Mouse (Mus musculus): ENCODE results near the gene Gfm1. TPM values are rescaled to one million over a fixed set of nuclear protein-coding genes. Genes with fewer than 3 reads are reported as not detected.

Gene Gfm1
- 42.1 TPM for polyA plus RNA-seq (2012; fragmentation: generic; extraction: Trizol)

DNA sequence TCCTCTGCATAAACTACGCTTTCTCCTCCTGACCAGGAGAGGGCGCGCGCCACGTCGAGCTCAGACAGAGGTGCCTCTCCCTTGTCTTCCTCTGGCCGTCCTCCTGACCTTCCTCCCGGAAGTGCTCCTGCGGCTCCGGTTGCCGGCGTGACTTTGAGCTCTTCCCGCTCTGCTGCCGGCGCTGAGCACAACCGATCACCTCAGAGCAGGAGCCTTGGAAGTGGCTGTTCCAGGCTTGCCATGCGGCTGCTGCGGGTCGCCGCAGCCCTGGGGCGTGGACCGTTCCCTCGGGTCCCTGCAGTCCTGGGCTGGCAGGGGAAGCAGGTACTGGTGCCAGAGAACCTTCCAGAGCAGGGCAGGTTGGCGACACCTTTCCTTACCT lies at the start of gene Gfm1:
TSS of gene Gfm1 (plus strand) at position 98 of the 382 bp plus-strand sequence.
- H3ac ChIP-seq (ENCODE audit: control insufficient read depth, insufficient read length) = peak within 1 kb of the TSS; percentile 19
- H3K36me3 ChIP-seq (ENCODE audit: control insufficient read depth, insufficient read depth) = peaks cover 5% of the 10 kb centered on the region
- peak within 1 kb of the TSS; percentile 95 for H3K4me2 ChIP-seq (ENCODE audit: low read depth)
- H3K4me3 ChIP-seq = peak within 1 kb of the TSS; percentile 78
- H3K27me3 ChIP-seq (ENCODE audit: control insufficient read depth, insufficient read depth, insufficient read length) = no peaks in the 10 kb centered on the region
- peaks cover 13% of the 10 kb centered on the region for H3K79me2 ChIP-seq (ENCODE audit: control insufficient read depth, insufficient read depth)
- TF ChIP-seq POLR2A (IDR thresholded peaks at IDR 0.05; ENCODE audit: insufficient read length, low read depth) = peak; percentile 70
- peak; percentile 45 for TF ChIP-seq E2F4 (IDR thresholded peaks at IDR 0.05; ENCODE audit: insufficient read depth)
- TF ChIP-seq USF1 (IDR thresholded peaks at IDR 0.05; ENCODE audit: low read depth) = peak; percentile 9
- TF ChIP-seq CEBPB (IDR thresholded peaks at IDR 0.05; ENCODE audit: insufficient read depth, poor library complexity, severe bottlenecking) = no peak
- no peak for TF ChIP-seq SRF (IDR thresholded peaks at IDR 0.05; ENCODE audit: control insufficient read depth, insufficient read length, low read depth)
- TF ChIP-seq POLR2AphosphoS2 (IDR thresholded peaks at IDR 0.05; ENCODE audit: insufficient read length, low read depth) = peak; percentile 58
- TF ChIP-seq MAX (IDR thresholded peaks at IDR 0.05; ENCODE audit: low read depth) = peak; percentile 31
- peak in 1 of 3 experiments; percentile 21 for TF ChIP-seq MYOG (IDR thresholded peaks at IDR 0.05; ENCODE audit: control insufficient read depth in 1 of 3, insufficient read depth in 1 of 3, insufficient read length in 2 of 3, low read depth in 2 of 3)

DNA sequence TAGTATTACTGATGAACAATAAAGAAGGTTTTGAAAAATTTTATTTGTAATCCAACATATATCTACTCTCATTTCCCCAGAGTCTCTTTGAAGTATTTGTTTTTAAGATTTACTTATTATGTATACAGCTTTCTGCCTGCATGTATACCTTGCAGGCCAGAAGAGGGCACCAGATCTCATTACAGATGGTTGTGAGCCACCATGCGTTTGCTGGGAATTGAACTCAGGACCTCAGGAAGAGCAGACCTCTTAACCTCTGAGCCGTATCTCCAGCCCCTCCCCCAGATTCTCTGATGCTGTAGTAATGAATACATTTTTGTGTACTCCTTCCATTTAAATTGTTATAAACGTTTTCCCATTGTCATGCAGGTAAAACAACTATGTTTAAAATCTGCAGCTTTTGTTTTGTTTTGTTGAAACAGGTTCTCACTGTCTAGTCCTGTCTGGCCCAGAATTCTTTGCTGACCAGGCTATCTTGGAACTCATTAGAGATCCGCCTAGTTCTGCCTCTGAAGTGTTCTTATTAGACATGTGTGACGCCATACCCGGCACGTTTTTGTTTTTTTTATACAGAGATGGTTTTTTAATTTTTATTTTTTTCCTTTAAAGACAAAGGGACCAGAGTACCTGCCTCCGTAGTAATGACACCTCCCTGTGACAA lies 428 bp upstream of the Gfm1 start:
- TF ChIP-seq TCF3 (IDR thresholded peaks at IDR 0.05; ENCODE audit: insufficient read length, low read depth) = no peak
- no peak for TF ChIP-seq MYOG (IDR thresholded peaks at IDR 0.05; ENCODE audit: control insufficient read depth in 1 of 3, insufficient read depth in 1 of 3, insufficient read length in 2 of 3, low read depth in 2 of 3)
- no peak for TF ChIP-seq MAX (IDR thresholded peaks at IDR 0.05; ENCODE audit: low read depth)
- no peak for TF ChIP-seq CEBPB (IDR thresholded peaks at IDR 0.05; ENCODE audit: insufficient read depth, poor library complexity, severe bottlenecking)
- no peak for TF ChIP-seq TCF12 (IDR thresholded peaks at IDR 0.05; ENCODE audit: insufficient read depth, poor library complexity, severe bottlenecking)
- TF ChIP-seq SRF (IDR thresholded peaks at IDR 0.05; ENCODE audit: control insufficient read depth, insufficient read length, low read depth) = no peak
- H3K4me3 ChIP-seq = peak overlapping the region; percentile 78

DNA sequence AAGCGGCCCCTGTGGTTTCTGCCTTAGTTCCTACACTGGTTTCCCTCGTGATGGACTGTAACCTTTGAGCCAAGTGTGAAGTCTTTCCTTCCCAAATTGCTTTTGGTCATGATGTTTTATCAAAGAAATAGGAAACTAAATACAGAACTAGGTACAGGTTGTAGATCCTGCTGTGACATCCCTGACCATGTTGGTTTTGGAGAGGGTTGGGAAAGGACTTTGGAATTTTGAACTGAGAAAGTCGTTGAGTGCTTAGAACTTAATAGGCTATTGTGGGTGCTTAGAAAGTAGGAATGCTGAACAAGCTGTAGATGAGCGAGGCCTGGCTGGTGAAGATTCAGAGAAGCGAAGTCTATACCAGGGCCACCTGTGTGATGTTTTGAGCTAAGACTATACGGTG lies 4.1 kb downstream of the Gfm1 start:
- peaks cover 23% of the 10 kb centered on the region for H3K36me3 ChIP-seq (ENCODE audit: control insufficient read depth, insufficient read depth)
- no peak overlapping the region for H3K4me2 ChIP-seq (ENCODE audit: low read depth)
- no peaks in the 10 kb centered on the region for H3K27me3 ChIP-seq (ENCODE audit: control insufficient read depth, insufficient read depth, insufficient read length)
- TF ChIP-seq POLR2AphosphoS2 (IDR thresholded peaks at IDR 0.05; ENCODE audit: insufficient read length, low read depth) = no peak
- no peak for TF ChIP-seq USF1 (IDR thresholded peaks at IDR 0.05; ENCODE audit: low read depth)
- no peak for TF ChIP-seq TCF12 (IDR thresholded peaks at IDR 0.05; ENCODE audit: insufficient read depth, poor library complexity, severe bottlenecking)
- no peak overlapping the region for H3K4me3 ChIP-seq
- H3ac ChIP-seq (ENCODE audit: control insufficient read depth, insufficient read length) = no peak overlapping the region
- H3K79me2 ChIP-seq (ENCODE audit: control insufficient read depth, insufficient read depth) = peaks cover 13% of the 10 kb centered on the region

More for the DNA sequence above, 428 bp upstream of the Gfm1 start:
- H3K36me3 ChIP-seq (ENCODE audit: control insufficient read depth, insufficient read depth) = peaks cover 5% of the 10 kb centered on the region
- H3K79me2 ChIP-seq (ENCODE audit: control insufficient read depth, insufficient read depth) = peaks cover 13% of the 10 kb centered on the region
- peak overlapping the region; percentile 19 for H3ac ChIP-seq (ENCODE audit: control insufficient read depth, insufficient read length)
- H3K4me2 ChIP-seq (ENCODE audit: low read depth) = no peak overlapping the region
- no peaks in the 10 kb centered on the region for H3K27me3 ChIP-seq (ENCODE audit: control insufficient read depth, insufficient read depth, insufficient read length)

- Histone ChIP-seq H3K27me3 (ENCODE audit: control insufficient read depth, insufficient read depth, insufficient read length) (no peaks in the 10 kb centered on the region), H3K4me3 (no peak overlapping the region), H3K4me2 (ENCODE audit: low read depth) (no peak overlapping the region), H3K79me2 (ENCODE audit: control insufficient read depth, insufficient read depth) (no peaks in the 10 kb centered on the region), H3ac (ENCODE audit: control insufficient read depth, insufficient read length) (no peak overlapping the region), H3K36me3 (ENCODE audit: control insufficient read depth, insufficient read depth) (peaks cover 36% of the 10 kb centered on the region)
- TF ChIP-seq CEBPB (IDR thresholded peaks at IDR 0.05; ENCODE audit: insufficient read depth, poor library complexity, severe bottlenecking) = no peak
- TF ChIP-seq TCF3 (IDR thresholded peaks at IDR 0.05; ENCODE audit: insufficient read length, low read depth) = no peak
- TF ChIP-seq POLR2AphosphoS2 (IDR thresholded peaks at IDR 0.05; ENCODE audit: insufficient read length, low read depth) = no peak
- no peak for TF ChIP-seq SRF (IDR thresholded peaks at IDR 0.05; ENCODE audit: control insufficient read depth, insufficient read length, low read depth)
- TF ChIP-seq REST (IDR thresholded peaks at IDR 0.05; ENCODE audit: insufficient read depth, insufficient read length) = no peak
- no peak for TF ChIP-seq E2F4 (IDR thresholded peaks at IDR 0.05; ENCODE audit: insufficient read depth)
- no peak for TF ChIP-seq MYOD1 (IDR thresholded peaks at IDR 0.05; ENCODE audit: control insufficient read depth in 1 of 3, insufficient read length in 2 of 3, low read depth in 2 of 3)
- no peak for TF ChIP-seq POLR2A (IDR thresholded peaks at IDR 0.05; ENCODE audit: insufficient read length, low read depth)
- TF ChIP-seq MYOG (IDR thresholded peaks at IDR 0.05; ENCODE audit: control insufficient read depth in 1 of 3, insufficient read depth in 1 of 3, insufficient read length in 2 of 3, low read depth in 2 of 3) = no peak
- no peak for TF ChIP-seq TCF12 (IDR thresholded peaks at IDR 0.05; ENCODE audit: insufficient read depth, poor library complexity, severe bottlenecking)
- TF ChIP-seq MAX (IDR thresholded peaks at IDR 0.05; ENCODE audit: low read depth) = no peak
- TF ChIP-seq USF1 (IDR thresholded peaks at IDR 0.05; ENCODE audit: low read depth) = no peak
Measured at GRCm38 (mm10) chr3:67447143-67447542, 17.2 kb downstream of the Gfm1 start.

DNA sequence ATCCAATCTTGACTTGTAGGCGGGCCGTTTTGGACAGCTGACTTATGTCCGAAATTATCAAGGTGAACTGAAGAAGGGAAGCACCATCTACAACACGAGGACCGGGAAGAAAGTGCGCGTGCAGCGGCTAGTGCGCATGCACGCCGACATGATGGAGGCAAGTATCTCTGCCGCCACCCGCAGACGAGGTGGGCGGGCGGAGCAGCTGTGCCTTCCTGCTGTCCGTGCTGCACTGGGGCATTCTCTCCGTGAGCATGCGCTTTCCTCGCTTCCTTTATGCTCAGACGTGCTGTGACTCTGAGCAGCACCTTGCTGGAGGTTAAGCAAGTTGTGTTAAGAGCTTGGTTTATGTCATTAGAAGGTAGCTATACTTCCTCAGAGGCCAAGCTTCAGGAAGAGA lies 19.8 kb downstream of the Gfm1 start:
- peaks cover 34% of the 10 kb centered on the region for H3K36me3 ChIP-seq (ENCODE audit: control insufficient read depth, insufficient read depth)
- no peak overlapping the region for H3ac ChIP-seq (ENCODE audit: control insufficient read depth, insufficient read length)
- TF ChIP-seq E2F4 (IDR thresholded peaks at IDR 0.05; ENCODE audit: insufficient read depth) (no peak), CEBPB (IDR thresholded peaks at IDR 0.05; ENCODE audit: insufficient read depth, poor library complexity, severe bottlenecking) (no peak), MYOD1 (IDR thresholded peaks at IDR 0.05; ENCODE audit: control insufficient read depth in 1 of 3, insufficient read length in 2 of 3, low read depth in 2 of 3) (no peak), POLR2AphosphoS2 (IDR thresholded peaks at IDR 0.05; ENCODE audit: insufficient read length, low read depth) (no peak), POLR2A (IDR thresholded peaks at IDR 0.05; ENCODE audit: insufficient read length, low read depth) (no peak), REST (IDR thresholded peaks at IDR 0.05; ENCODE audit: insufficient read depth, insufficient read length) (no peak), TCF3 (IDR thresholded peaks at IDR 0.05; ENCODE audit: insufficient read length, low read depth) (no peak)
- no peak overlapping the region for H3K4me2 ChIP-seq (ENCODE audit: low read depth)
- H3K27me3 ChIP-seq (ENCODE audit: control insufficient read depth, insufficient read depth, insufficient read length) = no peaks in the 10 kb centered on the region
- H3K79me2 ChIP-seq (ENCODE audit: control insufficient read depth, insufficient read depth) = no peaks in the 10 kb centered on the region
- H3K4me3 ChIP-seq = no peak overlapping the region
